Mouse (Mus musculus): ENCODE results near the gene Mnt.

- TF ChIP-seq CTCF (IDR thresholded peaks at IDR 0.05; ENCODE audit: extremely low read depth, insufficient read depth, low read length) (no peak), POLR2A (IDR thresholded peaks at IDR 0.05; ENCODE audit: extremely low read depth, insufficient read depth, low read length) (peak; percentile 14; the same call in 1 of the 2 replicates)
Measured at GRCm38 (mm10) chr11:74830256-74831161, at the start of gene Mnt.

Data from cortical plate, adult 2 months (tissue).